In the genomic region with DNA sequence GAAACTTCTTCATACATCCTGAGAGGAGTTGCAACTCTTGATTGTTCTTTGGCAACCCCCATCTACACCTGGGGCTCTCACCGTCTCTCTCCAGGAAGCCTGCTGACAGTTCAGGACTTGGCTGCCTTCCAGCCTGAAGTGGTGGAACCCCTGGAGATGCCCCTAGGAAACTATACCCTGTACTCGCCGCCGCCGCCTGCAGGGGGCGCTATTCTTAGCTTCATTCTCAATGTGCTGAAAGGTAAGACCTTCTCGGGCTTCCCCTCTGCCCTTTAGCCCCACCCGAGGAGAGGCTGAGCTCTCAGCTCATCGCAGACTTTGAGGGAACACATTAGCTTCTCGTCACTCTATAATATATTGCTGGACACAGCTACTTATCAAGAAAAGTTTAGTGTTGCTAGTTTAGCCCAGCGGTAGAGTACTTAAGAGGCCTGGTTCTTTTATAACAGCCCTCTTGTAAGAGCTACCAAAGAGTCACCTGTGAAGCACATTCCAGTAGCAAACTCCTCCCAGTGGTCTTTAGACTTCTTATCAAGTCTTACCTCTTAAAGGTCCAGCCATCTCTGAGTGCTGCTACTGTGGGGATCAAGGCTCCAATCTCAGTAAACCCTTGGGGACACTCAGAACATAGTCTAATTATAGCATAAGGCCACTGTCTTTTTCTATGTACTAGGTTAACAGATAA, we compare ENCODE assay signal across 11 mouse cellular contexts. TPM values are rescaled to one million over a fixed set of nuclear protein-coding genes. Genes with fewer than 3 reads are reported as not detected.
DNase-seq lines count a peak whose midpoint lies in the region; ATAC-seq and TF ChIP-seq lines count a peak whose summit lies in the region.
"Had no signal": no experiment of that assay in that cellular context is flagged by ENCODE, and none has a peak within 500 bp of the region (broad histone marks: within the 10 kb centered on the region; RNA-seq: fewer than 3 reads in every experiment).

No protein-coding gene starts in this region.

- TF ChIP-seq CTCF in hindbrain, postnatal 0 days (IDR thresholded peaks at IDR 0.05; ENCODE audit: low read depth): peak; percentile 37; the same call in 1 of the 2 replicates
- peak; percentile 81; the same call in 1 of the 2 replicates for TF ChIP-seq CTCF in thymus, adult 2 months (IDR thresholded peaks at IDR 0.05; ENCODE audit: borderline replicate concordance, control insufficient read depth, extremely low read depth, insufficient read depth, low read length, poor library complexity)
- peak; percentile 58 for TF ChIP-seq CTCF in liver, postnatal 0 days (IDR thresholded peaks at IDR 0.05; ENCODE audit: low read depth)

- H3K36me3 ChIP-seq in hindbrain, postnatal 0 days (ENCODE audit: insufficient read depth, low read length): no peaks in the 10 kb centered on the region
- H3K36me3 ChIP-seq in hindbrain, embryonic 11.5 days (ENCODE audit: control insufficient read depth, insufficient read depth, low read length): no peaks in the 10 kb centered on the region
- H3K36me3 ChIP-seq in thymus, adult 2 months (ENCODE audit: control insufficient read depth, insufficient read depth, low read length): no peaks in the 10 kb centered on the region
- H3K36me3 ChIP-seq in liver, postnatal 0 days (replicated peaks; ENCODE audit: insufficient read depth, low read length): no peaks in the 10 kb centered on the region
- H3K36me3 ChIP-seq: embryonic facial prominence, embryonic 12.5 days; heart, embryonic 15.5 days; midbrain, embryonic 12.5 days had no signal

- no peak overlapping the region for H3K9ac ChIP-seq in hindbrain, postnatal 0 days (replicated peaks; ENCODE audit: low read length)
- H3K9ac ChIP-seq in hindbrain, embryonic 11.5 days (ENCODE audit: low read depth, low read length): no peak overlapping the region
- no peak overlapping the region for H3K9ac ChIP-seq in liver, postnatal 0 days (replicated peaks)
- H3K9ac ChIP-seq: embryonic facial prominence, embryonic 12.5 days; heart, embryonic 15.5 days; midbrain, embryonic 12.5 days had no signal

- TF ChIP-seq EP300 in liver, postnatal 0 days (IDR thresholded peaks at IDR 0.05; ENCODE audit: low read depth): no peak

- no peak for DNase-seq in hindbrain, postnatal 0 days (ENCODE audit: low spot score)
- DNase-seq in hindbrain, embryonic 11.5 days (ENCODE audit: low spot score): no peak
- DNase-seq in thymus, adult 2 months: peak; percentile 28
- DNase-seq in thymus, adult 18-20 months: no peak
- DNase-seq in liver, postnatal 0 days: peak; percentile 39
- no peak for DNase-seq in adrenal gland, postnatal 10 days
- DNase-seq in cerebellum, adult 11-12 months: no peak

- no peaks in the 10 kb centered on the region for H3K4me1 ChIP-seq in hindbrain, postnatal 0 days (ENCODE audit: insufficient read depth, low read length)
- H3K4me1 ChIP-seq in hindbrain, embryonic 11.5 days (replicated peaks; ENCODE audit: control insufficient read depth, insufficient read depth, low read length): no peaks in the 10 kb centered on the region
- H3K4me1 ChIP-seq in thymus, adult 2 months (replicated peaks; ENCODE audit: control insufficient read depth, insufficient read depth, low read length): peaks cover 5% of the 10 kb centered on the region; the same call in 1 of the 2 replicates
- no peaks in the 10 kb centered on the region for H3K4me1 ChIP-seq in liver, postnatal 0 days (ENCODE audit: insufficient read depth)
- H3K4me1 ChIP-seq: embryonic facial prominence, embryonic 12.5 days; midbrain, embryonic 12.5 days had no signal

- 38% methylated on average over 11 of the region's 11 CpGs for WGBS in hindbrain, postnatal 0 days
- 46% methylated on average over 11 of the region's 11 CpGs for WGBS in hindbrain, embryonic 11.5 days
- WGBS in thymus, adult 2 months: 47% methylated on average over 11 of the region's 11 CpGs
- 37% methylated on average over 11 of the region's 11 CpGs for WGBS in liver, postnatal 0 days (ENCODE audit: insufficient replicate concordance)

- ATAC-seq in hindbrain, postnatal 0 days: no peak
- ATAC-seq in hindbrain, embryonic 11.5 days (ENCODE audit: low FRiP score): no peak
- ATAC-seq in liver, postnatal 0 days: no peak
- no peak for ATAC-seq in frontal cortex, adult (ENCODE audit: low TSS enrichment)

- H3K4me3 ChIP-seq in hindbrain, postnatal 0 days (ENCODE audit: low read length): no peak overlapping the region
- no peak overlapping the region for H3K4me3 ChIP-seq in hindbrain, embryonic 11.5 days (ENCODE audit: low read depth, low read length)
- H3K4me3 ChIP-seq in thymus, adult 2 months (ENCODE audit: control insufficient read depth, insufficient read depth, low read length): no peak overlapping the region
- no peak overlapping the region for H3K4me3 ChIP-seq in liver, postnatal 0 days (ENCODE audit: low read depth, low read length)
- H3K4me3 ChIP-seq: embryonic facial prominence, embryonic 12.5 days; heart, embryonic 15.5 days; midbrain, embryonic 12.5 days had no signal

- no peaks in the 10 kb centered on the region for H3K27me3 ChIP-seq in hindbrain, postnatal 0 days (ENCODE audit: insufficient read depth, low read length)
- H3K27me3 ChIP-seq in hindbrain, embryonic 11.5 days (ENCODE audit: control insufficient read depth, insufficient read depth, low read length): no peaks in the 10 kb centered on the region
- no peaks in the 10 kb centered on the region for H3K27me3 ChIP-seq in thymus, adult 2 months (ENCODE audit: control insufficient read depth, insufficient read depth, low read length)
- H3K27me3 ChIP-seq in liver, postnatal 0 days (ENCODE audit: insufficient read depth, low read length): no peaks in the 10 kb centered on the region
- H3K27me3 ChIP-seq: embryonic facial prominence, embryonic 12.5 days; heart, embryonic 15.5 days; midbrain, embryonic 12.5 days had no signal

- no peaks in the 10 kb centered on the region for H3K9me3 ChIP-seq in hindbrain, postnatal 0 days (ENCODE audit: low read length)
- H3K9me3 ChIP-seq in hindbrain, embryonic 11.5 days (ENCODE audit: control insufficient read depth, low read length): no peaks in the 10 kb centered on the region
- no peaks in the 10 kb centered on the region for H3K9me3 ChIP-seq in liver, postnatal 0 days (ENCODE audit: low read length)
- H3K9me3 ChIP-seq: embryonic facial prominence, embryonic 12.5 days; heart, embryonic 15.5 days; midbrain, embryonic 12.5 days had no signal

- H3K4me2 ChIP-seq in hindbrain, postnatal 0 days (ENCODE audit: low read depth, low read length): no peak overlapping the region
- H3K4me2 ChIP-seq in hindbrain, embryonic 11.5 days (replicated peaks; ENCODE audit: low read depth, low read length): no peak overlapping the region
- no peak overlapping the region for H3K4me2 ChIP-seq in liver, postnatal 0 days (ENCODE audit: low read depth, low read length)
- H3K4me2 ChIP-seq: embryonic facial prominence, embryonic 12.5 days; heart, embryonic 15.5 days; midbrain, embryonic 12.5 days had no signal

- no peak overlapping the region for H3K27ac ChIP-seq in hindbrain, postnatal 0 days
- H3K27ac ChIP-seq in hindbrain, embryonic 11.5 days (ENCODE audit: low read depth, low read length): no peak overlapping the region
- H3K27ac ChIP-seq in thymus, adult 2 months (ENCODE audit: control insufficient read depth, insufficient read depth, low read length): no peak overlapping the region
- no peak overlapping the region for H3K27ac ChIP-seq in liver, postnatal 0 days (ENCODE audit: low read depth)
- H3K27ac ChIP-seq: embryonic facial prominence, embryonic 12.5 days; heart, embryonic 15.5 days; midbrain, embryonic 12.5 days had no signal

- no peak for TF ChIP-seq POLR2A in thymus, adult 2 months (IDR thresholded peaks at IDR 0.05; ENCODE audit: control insufficient read depth, extremely low read depth, insufficient read depth, low read length, poor library complexity)

RNA-seq across cellular contexts. Expression of a gene that starts 16.2 kb away (rescaled TPM):
- 2.8 and 3.4 TPM in 2 replicates for total RNA-seq in hindbrain, postnatal 0 days (2014; rRNA removed)
- polyA plus RNA-seq in hindbrain, postnatal 0 days (2015; fragmentation: Nextera tagmentation; extraction: Ambion mirVana): 2.3 TPM in 2 replicates
- 0.31 and 0.66 TPM in 2 replicates for polyA plus RNA-seq in hindbrain, embryonic 11.5 days (2014; fragmentation: Nextera tagmentation; extraction: Ambion mirVana)
- polyA plus RNA-seq in thymus, adult 2 months (2012; rRNA removed): 49.5 and 73.6 TPM in 2 replicates
- polyA plus RNA-seq in liver, postnatal 0 days (2015; fragmentation: Nextera tagmentation; extraction: Ambion mirVana): 0.81 and 1.4 TPM in 2 replicates
- total RNA-seq in adrenal gland, postnatal 10 days (2021): 1 to 10 TPM; 7.3 to 8.3 TPM

RNA-seq across cellular contexts. Expression of a gene that starts 38.5 kb away (rescaled TPM):
- 14.4 and 14.9 TPM in 2 replicates for total RNA-seq in hindbrain, postnatal 0 days (2014; rRNA removed)
- 11.2 and 11.4 TPM in 2 replicates for polyA plus RNA-seq in hindbrain, postnatal 0 days (2015; fragmentation: Nextera tagmentation; extraction: Ambion mirVana)
- polyA plus RNA-seq in hindbrain, embryonic 11.5 days (2014; fragmentation: Nextera tagmentation; extraction: Ambion mirVana): 2.1 and 2.7 TPM in 2 replicates
- polyA plus RNA-seq in thymus, adult 2 months (2012; rRNA removed): 11.1 and 11.2 TPM in 2 replicates
- polyA plus RNA-seq in liver, postnatal 0 days (2015; fragmentation: Nextera tagmentation; extraction: Ambion mirVana): 1.6 TPM in 2 replicates
- 1 to 10 TPM; 7.3 to 9.0 TPM for total RNA-seq in adrenal gland, postnatal 10 days (2021)

RNA-seq across cellular contexts. Expression of a gene that starts 43.9 kb away (rescaled TPM):
- total RNA-seq in hindbrain, postnatal 0 days (2014; rRNA removed): 3.2 and 7.6 TPM in 2 replicates
- polyA plus RNA-seq in hindbrain, postnatal 0 days (2015; fragmentation: Nextera tagmentation; extraction: Ambion mirVana): 1.0 and 1.2 TPM in 2 replicates
- 1.7 and 2.2 TPM in 2 replicates for polyA plus RNA-seq in hindbrain, embryonic 11.5 days (2014; fragmentation: Nextera tagmentation; extraction: Ambion mirVana)
- polyA plus RNA-seq in thymus, adult 2 months (2012; rRNA removed): 5.6 and 6.9 TPM in 2 replicates
- polyA plus RNA-seq in liver, postnatal 0 days (2015; fragmentation: Nextera tagmentation; extraction: Ambion mirVana): 27.4 and 28.6 TPM in 2 replicates
- total RNA-seq in adrenal gland, postnatal 10 days (2021): under 1 TPM; 0.48 to 0.88 TPM

RNA-seq across cellular contexts. Expression of a gene that starts 45.2 kb away (rescaled TPM):
- 30.3 and 31.4 TPM in 2 replicates for total RNA-seq in hindbrain, postnatal 0 days (2014; rRNA removed)
- 26.0 and 26.4 TPM in 2 replicates for polyA plus RNA-seq in hindbrain, postnatal 0 days (2015; fragmentation: Nextera tagmentation; extraction: Ambion mirVana)
- polyA plus RNA-seq in hindbrain, embryonic 11.5 days (2014; fragmentation: Nextera tagmentation; extraction: Ambion mirVana): 4.8 and 6.2 TPM in 2 replicates
- polyA plus RNA-seq in thymus, adult 2 months (2012; rRNA removed): 1.8 and 2.2 TPM in 2 replicates
- polyA plus RNA-seq in liver, postnatal 0 days (2015; fragmentation: Nextera tagmentation; extraction: Ambion mirVana): 0.05 and 0.06 TPM in 2 replicates
- total RNA-seq in adrenal gland, postnatal 10 days (2021): 1 to 10 TPM; 1.1 to 3.9 TPM

Comparison
In these comparisons a context has a peak if more than half of its experiments do, and no peak if none do; other contexts are left out.
1. DNase-seq: peak in thymus, adult 2 months (single experiment) and liver, postnatal 0 days (single experiment); none in hindbrain, postnatal 0 days (single experiment), hindbrain, embryonic 11.5 days (single experiment), thymus, adult 18-20 months (0 of 2), adrenal gland, postnatal 10 days (single experiment) and cerebellum, adult 11-12 months (single experiment).
2. RNA of a gene that starts 16.2 kb away (polyA plus RNA-seq): 49.5 to 73.6 TPM in thymus, adult 2 months; 2.3 TPM in hindbrain, postnatal 0 days, 0.81 to 1.4 TPM in liver, postnatal 0 days and 0.31 to 0.66 TPM in hindbrain, embryonic 11.5 days; every median in the first group is over 10 times any median in the second.
3. Peak in every context shown above with its lines, with median percentiles within 50 percentile points of each other: CTCF ChIP-seq.